Mouse (Mus musculus): ENCODE results near the gene Ccl6.

DNA sequence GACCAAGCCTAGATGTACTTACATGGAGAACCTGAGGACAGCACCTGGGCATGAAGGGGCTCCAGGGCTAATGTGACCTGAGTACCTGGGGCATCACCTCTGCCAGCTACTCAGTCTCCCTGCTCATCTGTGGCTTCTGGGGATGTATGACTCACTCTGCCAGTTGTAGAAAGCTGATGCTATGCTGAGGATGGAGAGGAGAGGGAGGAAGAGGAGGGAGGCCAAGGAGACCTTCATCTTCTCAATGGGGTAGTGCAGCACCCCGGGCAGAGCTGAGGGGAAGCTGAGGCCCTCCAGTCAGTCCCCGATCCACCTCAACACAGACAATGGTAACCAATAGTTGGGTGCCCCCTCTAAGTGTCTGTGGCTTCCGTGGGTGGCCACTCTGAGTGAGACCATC is 24.1 kb downstream of the Ccl6 start:
- TF ChIP-seq POLR2A (IDR thresholded peaks at IDR 0.05; ENCODE audit: control insufficient read depth, extremely low read depth, insufficient read depth, low read length, poor library complexity) (no peak), CTCF (IDR thresholded peaks at IDR 0.05; ENCODE audit: borderline replicate concordance, control insufficient read depth, extremely low read depth, insufficient read depth, low read length, poor library complexity) (no peak)
